Mouse (Mus musculus) lung, postnatal 25 days (tissue): ENCODE results near the gene Pde9a.

ENCODE experiments used
- DNase-seq: peaks from one replicate; pipeline ENCODE4 v3.0.0; 2022; ENCODE audit warnings: low spot score

Pde9a gene

GRCm38 (mm10) chr17:31470766-31471418 is 84.9 kb downstream of the Pde9a start:
- no peak for DNase-seq

GRCm38 (mm10) chr17:31474388-31474787 is 88.4 kb downstream of the Pde9a start:
- DNase-seq, result no peak

- no peak for DNase-seq
These were observed 92.6 kb downstream of the Pde9a start for GRCm38 (mm10) chr17:31478606-31479005.

GRCm38 (mm10) chr17:31479108-31479844 is 93.3 kb downstream of the Pde9a start:
- DNase-seq, result no peak

- DNase-seq, result no peak
These were observed 100.7 kb downstream of the Pde9a start for GRCm38 (mm10) chr17:31486616-31487198.

- DNase-seq, result no peak
These were observed 101.5 kb downstream of the Pde9a start for GRCm38 (mm10) chr17:31487433-31488060.

- no peak for DNase-seq
These were observed 105.3 kb downstream of the Pde9a start for GRCm38 (mm10) chr17:31491355-31491754.

- peak; percentile 80 for DNase-seq
These were observed 106.4 kb downstream of the Pde9a start for GRCm38 (mm10) chr17:31492416-31492815.

GRCm38 (mm10) chr17:31494989-31495388 is 109.0 kb downstream of the Pde9a start:
- no peak for DNase-seq

- DNase-seq, result no peak
These were observed 111.7 kb downstream of the Pde9a start for GRCm38 (mm10) chr17:31497726-31498125.

GRCm38 (mm10) chr17:31499725-31500124 is 113.7 kb downstream of the Pde9a start:
- no peak for DNase-seq

- peak; percentile 42 for DNase-seq
These were observed 114.4 kb downstream of the Pde9a start for GRCm38 (mm10) chr17:31500416-31500815.

GRCm38 (mm10) chr17:31500908-31501307 is 114.9 kb downstream of the Pde9a start:
- no peak for DNase-seq

GRCm38 (mm10) chr17:31502261-31502927 is 116.4 kb downstream of the Pde9a start:
- no peak for DNase-seq

GRCm38 (mm10) chr17:31503337-31503736 is 117.3 kb downstream of the Pde9a start:
- DNase-seq, result no peak

GRCm38 (mm10) chr17:31503936-31504335 is 117.9 kb downstream of the Pde9a start:
- no peak for DNase-seq

- DNase-seq, result no peak
These were observed 119.0 kb downstream of the Pde9a start for GRCm38 (mm10) chr17:31505013-31505412.

GRCm38 (mm10) chr17:31506282-31506681 is 120.3 kb downstream of the Pde9a start:
- no peak for DNase-seq

- DNase-seq, result no peak
These were observed 124.9 kb downstream of the Pde9a start for GRCm38 (mm10) chr17:31510944-31511343.

GRCm38 (mm10) chr17:31511792-31512495 is 125.9 kb downstream of the Pde9a start:
- peak; percentile 83 for DNase-seq

GRCm38 (mm10) chr17:31512593-31512992 is 126.6 kb downstream of the Pde9a start:
- no peak for DNase-seq

GRCm38 (mm10) chr17:31514696-31515095 is 128.7 kb downstream of the Pde9a start:
- DNase-seq, result no peak
